Mouse (Mus musculus) heart, embryonic 13.5 days (tissue): ENCODE measurements around the gene Sparcl1. TPM values are rescaled to one million over a fixed set of nuclear protein-coding genes. Genes with fewer than 3 reads are reported as not detected.

Source experiments
- ATAC-seq: fragments of 200-750 bp; cut with Nextera tagmentation; 2 replicates; pipeline ENCODE4 v1.8.0; 2017; ENCODE audit warnings: moderate TSS enrichment; ENCODE audit not compliant: insufficient number of reproducible peaks, low FRiP score, low TSS enrichment; ENCODE audit errors: extremely low read depth
- H3K27ac ChIP-seq: fragments of 300-500 bp; sonication (generic); replicated peaks from 2 replicates; pipeline ENCODE4 v1.5.1; 2015; ENCODE audit warnings: moderate library complexity, mild to moderate bottlenecking, inconsistent platforms
- H3K27me3 ChIP-seq: fragments of 300-500 bp; sonication (generic); replicated peaks from 2 replicates; pipeline ENCODE4 v1.6.1; 2015; ENCODE audit warnings: mild to moderate bottlenecking, inconsistent platforms
- H3K36me3 ChIP-seq: fragments of 300-500 bp; sonication (generic); 2 replicates; pipeline ENCODE4 v1.6.1; 2015; ENCODE audit warnings: mild to moderate bottlenecking, inconsistent platforms
- H3K4me1 ChIP-seq: fragments of 300-500 bp; sonication (generic); 2 replicates; pipeline ENCODE4 v1.6.1; 2015; ENCODE audit warnings: inconsistent platforms
- H3K4me2 ChIP-seq: fragments of 300-500 bp; sonication (generic); 2 replicates; pipeline ENCODE4 v1.6.1; 2015; ENCODE audit warnings: inconsistent platforms, mild to moderate bottlenecking, moderate library complexity
- H3K4me3 ChIP-seq: fragments of 300-500 bp; sonication (generic); 2 replicates; pipeline ENCODE4 v1.5.1; 2015; ENCODE audit warnings: moderate library complexity, mild to moderate bottlenecking, inconsistent platforms
- H3K9ac ChIP-seq: fragments of 300-500 bp; sonication (generic); 2 replicates; pipeline ENCODE4 v1.6.1; 2015; ENCODE audit warnings: inconsistent platforms, mild to moderate bottlenecking, moderate library complexity
- H3K9me3 ChIP-seq: fragments of 300-500 bp; sonication (generic); 2 replicates; pipeline ENCODE4 v1.6.1; 2016; ENCODE audit warnings: inconsistent platforms
- WGBS: fragments of 180-500 bp; shearing (Covaris S2); methylation state at CpG from one replicate; pipeline ENCODE4 v1.1.7; 2015; ENCODE audit warnings: mixed read lengths; 5-methylcytosine and 5-hydroxymethylcytosine counted together
- polyA plus RNA-seq: library from polyadenylated mRNA; unstranded; fragments of >200 nt; fragmentation: Nextera tagmentation; extraction: Ambion mirVana; gene quantifications from 2 replicates; pipeline ENCODE4 v1.2.1, GENCODE M21; 2015

Gene Sparcl1
- polyA plus RNA-seq, 1 experiment from 2014 or later, result 45.7 TPM

GRCm38 (mm10) chr5:104080736-104081135 lies 32.8 kb downstream of the Sparcl1 start:
- ATAC-seq, result no peak

GRCm38 (mm10) chr5:104077508-104077907 lies 36.0 kb downstream of the Sparcl1 start, which contains the start of gene Gm17660:
TSS of gene Gm17660 (minus strand) at chr5:104077608.
- ATAC-seq, result no peak

More at GRCm38 (mm10) chr5:104080736-104081135, 32.8 kb downstream of the Sparcl1 start:
- Histone ChIP-seq H3K27me3 (no peaks in the 10 kb centered on the region; the same call in 1 of the 2 replicates), H3K4me3 (no peak overlapping the region), H3K4me2 (no peak overlapping the region), H3K9ac (no peak overlapping the region), H3K27ac (no peak overlapping the region), H3K9me3 (no peaks in the 10 kb centered on the region), H3K36me3 (no peaks in the 10 kb centered on the region; the same call in 1 of the 2 replicates), H3K4me1 (peaks cover 11% of the 10 kb centered on the region)
- 73% methylated on average over 6 of the region's 6 CpGs for WGBS

GRCm38 (mm10) chr5:104076361-104076760 lies 37.2 kb downstream of the Sparcl1 start:
- H3K4me1 ChIP-seq, result peaks cover 17% of the 10 kb centered on the region
- no peak for ATAC-seq
- no peaks in the 10 kb centered on the region for H3K9me3 ChIP-seq
- H3K4me2 ChIP-seq, result 0 out of 2 replicates have a peak overlapping the region, but pooled peaks have one; percentile 0
- peaks cover 9% of the 10 kb centered on the region; the same call in 1 of the 2 replicates for H3K27me3 ChIP-seq
- no peak overlapping the region for H3K27ac ChIP-seq
- 15% methylated on average over 10 of the region's 10 CpGs for WGBS
- H3K4me3 ChIP-seq, result no peak overlapping the region
- no peaks in the 10 kb centered on the region; the same call in 1 of the 2 replicates for H3K36me3 ChIP-seq
- peak overlapping the region; percentile 12; the same call in 1 of the 2 replicates for H3K9ac ChIP-seq

More at GRCm38 (mm10) chr5:104077508-104077907, 36.0 kb downstream of the Sparcl1 start, which contains the start of gene Gm17660:
- H3K27ac ChIP-seq, result no peak within 1 kb of the TSS
- H3K36me3 ChIP-seq, result no peaks in the 10 kb centered on the region; the same call in 1 of the 2 replicates
- H3K27me3 ChIP-seq, result peaks cover 9% of the 10 kb centered on the region; the same call in 1 of the 2 replicates
- H3K9me3 ChIP-seq, result no peaks in the 10 kb centered on the region
- H3K4me2 ChIP-seq, result 0 out of 2 replicates have a peak within 1 kb of the TSS, but pooled peaks have one; percentile 0
- H3K9ac ChIP-seq, result peak within 1 kb of the TSS; percentile 12; the same call in 1 of the 2 replicates
- H3K4me3 ChIP-seq, result no peak within 1 kb of the TSS
- peaks cover 15% of the 10 kb centered on the region for H3K4me1 ChIP-seq
- 85% methylated on average over 7 of the region's 7 CpGs for WGBS

- no peaks in the 10 kb centered on the region for H3K36me3 ChIP-seq
- ATAC-seq, result no peak
- H3K4me3 ChIP-seq, result no peak overlapping the region
- WGBS, result 25% methylated on average over 12 of the region's 12 CpGs
- H3K4me2 ChIP-seq, result peak overlapping the region; percentile 49
- H3K27me3 ChIP-seq, result peaks cover 9% of the 10 kb centered on the region; the same call in 1 of the 2 replicates
- H3K9me3 ChIP-seq, result no peaks in the 10 kb centered on the region
- H3K4me1 ChIP-seq, result peaks cover 17% of the 10 kb centered on the region
- peak overlapping the region; percentile 19; the same call in 1 of the 2 replicates for H3K9ac ChIP-seq
- H3K27ac ChIP-seq, result no peak overlapping the region
These were observed 39.1 kb downstream of the Sparcl1 start for GRCm38 (mm10) chr5:104074388-104074787.

- no peak overlapping the region for H3K4me2 ChIP-seq
- no peaks in the 10 kb centered on the region for H3K9me3 ChIP-seq
- H3K9ac ChIP-seq, result no peak overlapping the region
- peaks cover 17% of the 10 kb centered on the region for H3K4me1 ChIP-seq
- ATAC-seq, result peak; percentile 91
- WGBS, result 73% methylated on average over 5 of the region's 5 CpGs
- peaks cover 9% of the 10 kb centered on the region; the same call in 1 of the 2 replicates for H3K27me3 ChIP-seq
- no peaks in the 10 kb centered on the region for H3K36me3 ChIP-seq
- no peak overlapping the region for H3K27ac ChIP-seq
- no peak overlapping the region for H3K4me3 ChIP-seq
These were observed 39.9 kb downstream of the Sparcl1 start for GRCm38 (mm10) chr5:104073602-104074001.

- Histone ChIP-seq H3K27me3 (peaks cover 9% of the 10 kb centered on the region; the same call in 1 of the 2 replicates), H3K9me3 (no peaks in the 10 kb centered on the region), H3K9ac (peak overlapping the region; percentile 37; the same call in 1 of the 2 replicates), H3K4me1 (peaks cover 17% of the 10 kb centered on the region), H3K4me2 (peak overlapping the region; percentile 33), H3K27ac (peak overlapping the region; percentile 76), H3K36me3 (no peaks in the 10 kb centered on the region), H3K4me3 (no peak overlapping the region)
- peak; percentile 95 for ATAC-seq
- WGBS, result 25% methylated on average over 7 of the region's 8 CpGs
These were observed 41.2 kb downstream of the Sparcl1 start for GRCm38 (mm10) chr5:104072272-104072886.

GRCm38 (mm10) chr5:104071048-104071447 lies 42.5 kb downstream of the Sparcl1 start:
- peaks cover 9% of the 10 kb centered on the region; the same call in 1 of the 2 replicates for H3K27me3 ChIP-seq
- no peak for ATAC-seq
- no peaks in the 10 kb centered on the region for H3K36me3 ChIP-seq
- no peak overlapping the region for H3K4me2 ChIP-seq
- H3K27ac ChIP-seq, result no peak overlapping the region
- WGBS, result 68% methylated on average over 4 of the region's 4 CpGs
- no peak overlapping the region for H3K9ac ChIP-seq
- H3K9me3 ChIP-seq, result no peaks in the 10 kb centered on the region
- H3K4me3 ChIP-seq, result no peak overlapping the region
- peaks cover 7% of the 10 kb centered on the region for H3K4me1 ChIP-seq

GRCm38 (mm10) chr5:104068751-104069150 lies 44.8 kb downstream of the Sparcl1 start:
- WGBS, result 83% methylated on average over 7 of the region's 7 CpGs
- Histone ChIP-seq H3K9ac (no peak overlapping the region), H3K4me3 (no peak overlapping the region), H3K9me3 (no peaks in the 10 kb centered on the region), H3K36me3 (peaks cover 12% of the 10 kb centered on the region), H3K27ac (no peak overlapping the region), H3K4me2 (no peak overlapping the region), H3K4me1 (peaks cover 7% of the 10 kb centered on the region), H3K27me3 (no peaks in the 10 kb centered on the region)
- ATAC-seq, result no peak

GRCm38 (mm10) chr5:104062773-104063551 lies 50.6 kb downstream of the Sparcl1 start:
- Histone ChIP-seq H3K36me3 (peaks cover 69% of the 10 kb centered on the region), H3K9ac (no peak overlapping the region), H3K4me1 (no peaks in the 10 kb centered on the region), H3K4me3 (no peak overlapping the region), H3K4me2 (no peak overlapping the region), H3K9me3 (no peaks in the 10 kb centered on the region), H3K27ac (no peak overlapping the region), H3K27me3 (no peaks in the 10 kb centered on the region)
- ATAC-seq, result no peak
- 85% methylated on average over 11 of the region's 11 CpGs for WGBS

- Histone ChIP-seq H3K4me1 (no peaks in the 10 kb centered on the region), H3K4me2 (no peak overlapping the region), H3K36me3 (peaks cover 73% of the 10 kb centered on the region), H3K9ac (no peak overlapping the region), H3K27me3 (no peaks in the 10 kb centered on the region), H3K27ac (no peak overlapping the region), H3K4me3 (no peak overlapping the region), H3K9me3 (no peaks in the 10 kb centered on the region)
- no peak for ATAC-seq
- 86% methylated on average over 13 of the region's 13 CpGs for WGBS
These were observed 51.4 kb downstream of the Sparcl1 start for GRCm38 (mm10) chr5:104061936-104062772.
